Mouse (Mus musculus): ENCODE measurements around the gene Selplg. TPM values are rescaled to one million over a fixed set of nuclear protein-coding genes. Genes with fewer than 3 reads are reported as not detected.
"Not testable (repeated sequence)": the region's sequence is repeated elsewhere in the genome, so short reads cannot be mapped to it uniquely, and the experiment has no call there.

The Selplg gene
- polyA plus RNA-seq, 1 experiment = 43.5 TPM

GRCm38 (mm10) chr5:113815041-113815389 lies 17.4 kb downstream of the Selplg start:
- TF ChIP-seq POLR2A (IDR thresholded peaks at IDR 0.05; ENCODE audit: extremely low read depth, insufficient read depth, low read length) = no peak

GRCm38 (mm10) chr5:113814111-113815040 lies 18.1 kb downstream of the Selplg start:
- Histone ChIP-seq H3K27ac (ENCODE audit: insufficient read depth, low read length) (no peak overlapping the region), H3K4me3 (ENCODE audit: insufficient read depth, low read length) (no peak overlapping the region), H3K4me1 (ENCODE audit: control insufficient read depth, insufficient read depth, low read length) (no peaks in the 10 kb centered on the region)
- no peak for TF ChIP-seq POLR2A (IDR thresholded peaks at IDR 0.05; ENCODE audit: extremely low read depth, insufficient read depth, low read length)
- no peak for TF ChIP-seq CTCF (IDR thresholded peaks at IDR 0.05; ENCODE audit: extremely low read depth, insufficient read depth, low read length)

More at GRCm38 (mm10) chr5:113815041-113815389, 17.4 kb downstream of the Selplg start:
- Histone ChIP-seq H3K4me3 (ENCODE audit: insufficient read depth, low read length) (no peak overlapping the region), H3K4me1 (ENCODE audit: control insufficient read depth, insufficient read depth, low read length) (no peaks in the 10 kb centered on the region), H3K27ac (ENCODE audit: insufficient read depth, low read length) (no peak overlapping the region)

GRCm38 (mm10) chr5:113813608-113814007 lies 18.8 kb downstream of the Selplg start:
- H3K4me3 ChIP-seq (ENCODE audit: insufficient read depth, low read length) = no peak overlapping the region
- no peaks in the 10 kb centered on the region for H3K4me1 ChIP-seq (ENCODE audit: control insufficient read depth, insufficient read depth, low read length)

DNA sequence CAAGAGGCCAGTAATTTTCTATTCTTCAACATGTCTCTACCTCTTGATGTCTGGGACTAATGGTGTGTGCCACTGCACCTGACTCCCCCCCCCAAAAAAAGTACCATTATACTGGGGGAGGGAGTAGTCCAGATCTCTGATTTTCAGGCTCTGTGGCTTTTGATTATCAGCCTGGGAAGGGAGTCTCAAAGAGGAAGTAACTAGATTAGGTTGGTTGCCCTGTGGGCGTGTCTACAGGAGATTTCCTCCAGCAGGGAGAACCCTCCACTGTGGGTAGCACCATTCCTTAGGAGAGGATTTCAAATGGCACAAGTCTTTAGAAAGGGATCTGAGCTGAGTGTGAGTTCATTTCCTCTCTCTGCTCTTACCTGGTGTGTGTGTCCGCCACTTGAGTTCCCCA lies 19.8 kb downstream of the Selplg start:
- no peak for TF ChIP-seq POLR2A (IDR thresholded peaks at IDR 0.05; ENCODE audit: extremely low read depth, insufficient read depth, low read length)
- TF ChIP-seq CTCF (IDR thresholded peaks at IDR 0.05; ENCODE audit: extremely low read depth, insufficient read depth, low read length) = no peak
- Histone ChIP-seq H3K4me3 (ENCODE audit: insufficient read depth, low read length) (no peak overlapping the region), H3K4me1 (ENCODE audit: control insufficient read depth, insufficient read depth, low read length) (no peaks in the 10 kb centered on the region), H3K27ac (ENCODE audit: insufficient read depth, low read length) (no peak overlapping the region)

More at GRCm38 (mm10) chr5:113813608-113814007, 18.8 kb downstream of the Selplg start:
- H3K27ac ChIP-seq (ENCODE audit: insufficient read depth, low read length) = no peak overlapping the region
- TF ChIP-seq POLR2A (IDR thresholded peaks at IDR 0.05; ENCODE audit: extremely low read depth, insufficient read depth, low read length) = no peak
- no peak for TF ChIP-seq CTCF (IDR thresholded peaks at IDR 0.05; ENCODE audit: extremely low read depth, insufficient read depth, low read length)

DNA sequence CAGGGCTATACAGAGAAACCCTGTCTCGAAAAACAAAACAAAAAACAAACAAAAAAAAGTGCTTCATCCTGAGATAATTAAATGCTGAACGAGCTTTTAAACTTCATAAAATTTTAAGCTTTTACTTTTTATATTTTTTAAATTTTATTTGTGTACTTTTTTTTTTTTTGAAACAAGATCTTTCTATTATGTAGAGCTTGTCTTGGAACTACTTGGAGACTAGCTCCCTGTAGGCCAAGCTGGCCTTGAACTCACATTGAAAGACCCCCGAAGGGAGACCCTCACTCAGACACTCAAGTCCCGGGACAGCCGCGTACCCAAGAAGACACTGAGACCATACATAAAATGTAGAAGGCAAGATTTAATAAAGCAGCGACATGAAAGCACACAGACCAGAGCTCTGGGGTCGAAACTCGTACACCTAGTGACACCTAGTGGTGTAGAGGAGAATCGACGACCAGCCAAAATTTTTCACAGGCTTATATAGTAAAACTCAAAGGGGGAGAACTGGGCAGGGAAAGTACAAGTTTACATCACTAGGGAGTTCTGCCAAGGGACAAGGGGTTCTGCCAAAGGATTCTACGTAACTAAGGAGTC lies 20.5 kb downstream of the Selplg start:
- H3K4me3 ChIP-seq (ENCODE audit: insufficient read depth, low read length); H3K4me1 ChIP-seq (ENCODE audit: control insufficient read depth, insufficient read depth, low read length); H3K27ac ChIP-seq (ENCODE audit: insufficient read depth, low read length): not testable (repeated sequence)

DNA sequence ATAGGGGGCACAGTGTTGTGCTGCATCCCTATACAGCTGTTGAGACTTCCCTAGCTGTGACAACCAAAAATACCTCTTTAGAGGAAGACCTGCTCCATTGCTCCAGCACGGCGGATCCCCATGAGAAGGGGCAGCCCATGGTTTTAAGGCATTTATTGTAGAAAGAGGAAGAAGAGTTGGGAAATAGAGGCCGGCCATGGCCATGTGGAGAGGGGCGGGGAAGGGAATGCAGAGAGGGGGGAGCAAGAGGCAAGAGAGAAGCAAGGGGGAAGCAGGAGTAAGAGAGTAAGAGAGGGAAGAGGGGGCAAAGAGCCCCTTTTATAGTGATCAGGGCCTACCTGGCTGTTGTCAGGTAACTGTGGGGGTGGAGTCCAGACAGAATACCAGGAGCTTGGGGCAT lies 22.3 kb downstream of the Selplg start:
- no peaks in the 10 kb centered on the region for H3K4me1 ChIP-seq (ENCODE audit: control insufficient read depth, insufficient read depth, low read length)
- TF ChIP-seq CTCF (IDR thresholded peaks at IDR 0.05; ENCODE audit: extremely low read depth, insufficient read depth, low read length) (no peak), POLR2A (IDR thresholded peaks at IDR 0.05; ENCODE audit: extremely low read depth, insufficient read depth, low read length) (no peak)
- H3K4me3 ChIP-seq (ENCODE audit: insufficient read depth, low read length) = no peak overlapping the region
- H3K27ac ChIP-seq (ENCODE audit: insufficient read depth, low read length) = no peak overlapping the region

DNA sequence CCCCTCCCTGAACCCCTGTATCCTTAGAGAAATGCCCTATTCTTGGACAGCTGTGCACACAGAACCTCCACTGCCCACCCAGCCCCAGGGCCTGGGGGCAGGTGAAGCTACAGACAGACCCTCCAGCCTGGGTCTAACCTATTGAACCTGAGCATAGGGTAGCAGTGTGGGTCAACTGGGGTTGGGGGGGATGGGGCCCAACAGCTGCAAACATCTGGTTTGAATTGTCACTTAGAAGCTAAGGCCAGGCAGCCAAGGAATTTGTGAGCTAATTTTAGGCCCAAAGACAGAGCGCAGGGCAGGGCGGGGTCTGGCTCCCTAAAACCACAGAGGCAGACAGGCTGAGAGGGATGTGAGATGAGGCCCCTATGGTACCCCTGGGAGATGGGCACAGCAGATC lies 24.3 kb downstream of the Selplg start:
- H3K27ac ChIP-seq (ENCODE audit: insufficient read depth, low read length) = no peak overlapping the region
- no peak overlapping the region for H3K4me3 ChIP-seq (ENCODE audit: insufficient read depth, low read length)
- H3K4me1 ChIP-seq (ENCODE audit: control insufficient read depth, insufficient read depth, low read length) = no peaks in the 10 kb centered on the region
- TF ChIP-seq POLR2A (IDR thresholded peaks at IDR 0.05; ENCODE audit: extremely low read depth, insufficient read depth, low read length) (no peak), CTCF (IDR thresholded peaks at IDR 0.05; ENCODE audit: extremely low read depth, insufficient read depth, low read length) (no peak)

- TF ChIP-seq CTCF (IDR thresholded peaks at IDR 0.05; ENCODE audit: extremely low read depth, insufficient read depth, low read length) = no peak
- TF ChIP-seq POLR2A (IDR thresholded peaks at IDR 0.05; ENCODE audit: extremely low read depth, insufficient read depth, low read length) = no peak
- Histone ChIP-seq H3K4me3 (ENCODE audit: insufficient read depth, low read length) (no peak overlapping the region), H3K27ac (ENCODE audit: insufficient read depth, low read length) (no peak overlapping the region), H3K4me1 (ENCODE audit: control insufficient read depth, insufficient read depth, low read length) (no peaks in the 10 kb centered on the region)
Measured at GRCm38 (mm10) chr5:113807712-113808111, 24.7 kb downstream of the Selplg start.

DNA sequence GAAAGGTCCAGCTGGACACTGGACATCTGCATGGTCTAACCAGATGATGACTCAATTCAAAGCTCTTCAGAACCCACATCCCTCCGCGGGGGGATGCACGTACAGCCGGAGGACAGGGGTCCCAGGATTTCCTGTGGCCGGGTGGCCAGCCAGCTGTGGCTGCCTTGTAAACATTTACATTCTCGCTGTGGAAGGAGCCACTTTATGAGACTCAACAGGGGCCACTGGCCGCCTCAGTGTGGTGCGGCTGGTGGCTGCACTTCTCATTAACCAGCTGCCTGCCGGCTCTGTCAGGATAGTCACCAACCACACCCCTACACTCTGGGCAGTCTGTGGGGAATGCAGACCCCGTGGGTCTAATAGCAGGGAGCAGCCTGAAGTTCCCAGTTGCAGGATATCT lies 26.0 kb downstream of the Selplg start:
- TF ChIP-seq POLR2A (IDR thresholded peaks at IDR 0.05; ENCODE audit: extremely low read depth, insufficient read depth, low read length) = no peak
- no peak for TF ChIP-seq CTCF (IDR thresholded peaks at IDR 0.05; ENCODE audit: extremely low read depth, insufficient read depth, low read length)
- Histone ChIP-seq H3K4me3 (ENCODE audit: insufficient read depth, low read length) (no peak overlapping the region), H3K4me1 (ENCODE audit: control insufficient read depth, insufficient read depth, low read length) (no peaks in the 10 kb centered on the region), H3K27ac (ENCODE audit: insufficient read depth, low read length) (no peak overlapping the region)

DNA sequence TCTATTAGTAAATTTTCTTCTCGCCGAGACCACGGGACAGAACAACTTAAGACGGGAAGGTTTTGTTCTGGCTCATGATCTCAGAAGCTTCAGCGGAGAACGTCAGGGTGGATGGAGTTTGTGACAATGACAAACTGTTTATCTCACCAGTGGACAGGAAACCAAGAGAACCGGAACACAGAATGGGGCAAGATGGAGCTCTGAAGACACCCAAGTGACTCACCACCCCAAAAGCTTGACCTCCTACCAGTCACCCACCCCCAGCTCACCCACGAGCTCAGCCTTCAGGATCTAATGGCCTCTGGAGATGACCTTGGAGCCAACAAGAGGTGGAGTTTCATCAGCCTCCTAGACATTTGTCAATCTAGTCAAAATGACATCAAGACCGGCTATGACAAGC lies 27.1 kb downstream of the Selplg start:
- H3K27ac ChIP-seq (ENCODE audit: insufficient read depth, low read length) = no peak overlapping the region
- H3K4me1 ChIP-seq (ENCODE audit: control insufficient read depth, insufficient read depth, low read length) = no peaks in the 10 kb centered on the region
- no peak for TF ChIP-seq POLR2A (IDR thresholded peaks at IDR 0.05; ENCODE audit: extremely low read depth, insufficient read depth, low read length)
- no peak for TF ChIP-seq CTCF (IDR thresholded peaks at IDR 0.05; ENCODE audit: extremely low read depth, insufficient read depth, low read length)
- no peak overlapping the region for H3K4me3 ChIP-seq (ENCODE audit: insufficient read depth, low read length)

All from cortical plate, adult 2 months (tissue).